Mouse (Mus musculus): ENCODE data around the gene Lxn. TPM values are rescaled to one million over a fixed set of nuclear protein-coding genes. Genes with fewer than 3 reads are reported as not detected.

Lxn gene
- polyA plus RNA-seq (2015; fragmentation: Nextera tagmentation; extraction: Ambion mirVana) = 159 and 186 TPM in 2 replicates

DNA sequence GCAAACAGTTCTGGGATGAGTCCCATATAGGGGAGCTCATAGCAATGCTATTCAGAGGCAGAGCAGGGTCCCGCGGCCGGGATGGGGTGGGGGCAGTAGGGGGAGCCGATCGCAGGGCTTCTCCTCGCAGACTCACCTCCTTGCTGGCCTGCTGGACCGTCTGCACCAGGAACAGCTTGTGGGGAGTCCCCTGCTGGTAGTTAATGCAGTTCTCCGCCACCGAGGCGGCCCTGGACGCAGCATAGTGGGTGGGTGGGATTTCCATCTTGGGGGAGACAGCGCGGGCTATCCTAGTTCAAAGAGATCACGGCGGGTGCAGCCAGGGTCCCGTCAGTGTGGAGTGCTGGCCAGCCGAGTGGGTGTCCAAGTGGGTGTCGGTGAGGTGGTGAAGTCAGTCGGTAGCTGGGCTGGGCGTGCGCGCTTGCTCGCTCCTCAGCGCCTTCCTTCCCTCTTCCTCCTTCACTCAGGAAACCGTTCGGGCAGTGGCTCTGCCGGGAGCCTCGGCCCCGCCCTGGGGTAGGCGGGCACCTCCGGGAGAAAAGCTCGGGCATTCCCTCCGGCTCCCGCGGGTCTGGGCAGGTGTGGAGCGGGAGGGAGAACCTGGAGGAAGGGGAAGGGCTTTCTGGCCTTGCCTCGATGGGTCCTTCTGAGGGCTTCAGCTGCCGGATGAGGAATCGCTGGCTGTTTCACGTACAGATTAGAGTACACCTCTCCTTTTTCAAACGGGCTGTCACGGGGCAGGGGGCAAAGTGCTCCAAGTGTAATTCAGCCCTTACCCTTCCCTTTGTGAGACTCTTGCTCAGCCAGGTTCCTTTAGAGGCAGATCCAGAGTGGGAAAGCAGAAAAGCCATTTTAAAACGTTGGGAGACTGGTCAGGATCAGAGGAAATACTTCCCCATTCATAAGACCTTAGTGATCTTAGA, at the start of gene Lxn:
TSS of gene Lxn (minus strand) at position 477 of the 923 bp plus-strand sequence.
- Histone ChIP-seq H3K9ac (replicated peaks) (peak within 1 kb of the TSS; percentile 74), H3K27me3 (no peaks in the 10 kb centered on the region), H3K27ac (peak within 1 kb of the TSS; percentile 76), H3K4me3 (replicated peaks) (peak within 1 kb of the TSS; percentile 64), H3K9me3 (no peaks in the 10 kb centered on the region), H3K4me1 (replicated peaks) (peaks cover 39% of the 10 kb centered on the region), H3K4me2 (replicated peaks) (peak within 1 kb of the TSS; percentile 72), H3K36me3 (peaks cover 24% of the 10 kb centered on the region)
- ATAC-seq = peak; percentile 92
- under 1% methylated on average over 42 of the region's 43 CpGs for WGBS

DNA sequence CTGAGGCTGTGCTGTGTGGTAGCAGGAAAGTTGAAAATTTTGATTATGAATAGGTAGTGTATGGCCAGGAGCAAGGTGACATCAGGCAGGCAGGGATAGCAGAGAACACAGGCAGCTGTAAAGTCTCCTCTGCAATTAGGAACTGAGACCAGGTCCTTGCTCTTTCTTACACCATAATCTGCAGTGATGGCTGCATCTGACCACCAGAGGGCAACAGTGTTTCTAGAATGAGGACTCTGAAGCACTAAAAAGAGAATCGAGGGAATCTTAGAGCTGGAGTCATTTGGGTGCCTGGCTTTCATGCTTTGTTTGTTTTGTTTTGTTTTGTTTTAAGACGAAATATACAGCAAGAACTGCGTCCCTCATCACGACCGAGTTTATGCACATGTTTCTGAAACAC, 49.1 kb upstream of the Lxn start:
- peaks cover 42% of the 10 kb centered on the region for H3K27me3 ChIP-seq
- no peak overlapping the region for H3K4me2 ChIP-seq (replicated peaks)
- ATAC-seq = peak; percentile 60
- no peaks in the 10 kb centered on the region for H3K9me3 ChIP-seq
- no peak overlapping the region for H3K9ac ChIP-seq (replicated peaks)
- H3K36me3 ChIP-seq = no peaks in the 10 kb centered on the region
- 7% methylated on average over 5 of the region's 5 CpGs for WGBS
- H3K4me3 ChIP-seq (replicated peaks) = no peak overlapping the region
- no peak overlapping the region for H3K27ac ChIP-seq
- peaks cover 10% of the 10 kb centered on the region; the same call in 1 of the 2 replicates for H3K4me1 ChIP-seq (replicated peaks)

DNA sequence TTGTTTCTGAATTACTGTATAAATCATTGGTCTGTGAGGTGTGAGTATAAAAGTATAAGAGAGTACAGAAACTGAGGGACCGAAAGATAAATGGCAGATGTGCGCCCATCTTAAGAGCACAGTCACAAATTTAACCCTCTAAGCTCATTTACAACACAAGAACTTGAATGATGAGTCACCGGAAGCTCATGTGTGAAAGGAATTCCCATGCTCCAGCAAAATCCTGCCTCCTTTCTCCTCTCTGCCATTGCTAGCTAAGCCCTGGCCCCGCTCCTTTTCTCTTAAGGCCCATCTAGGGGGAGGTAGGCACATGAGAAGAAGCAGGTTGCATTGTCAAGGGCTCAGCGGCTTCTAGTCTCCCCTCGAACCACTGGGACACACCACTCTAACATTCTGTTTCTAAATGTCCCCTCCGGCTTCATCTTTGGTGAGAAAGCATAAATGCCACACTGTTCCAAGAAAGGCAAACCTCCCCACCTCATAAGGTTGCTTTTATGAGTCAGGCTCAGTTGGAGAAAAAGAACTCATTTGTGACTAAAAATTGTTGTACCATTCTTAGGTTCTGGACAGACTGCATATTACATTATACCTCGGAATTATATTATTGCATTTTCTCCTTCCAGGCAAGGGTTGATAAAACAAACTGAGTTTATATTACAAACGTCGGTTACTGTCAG, 44.6 kb upstream of the Lxn start:
- H3K27ac ChIP-seq = no peak overlapping the region
- H3K9ac ChIP-seq (replicated peaks) = no peak overlapping the region
- no peak overlapping the region for H3K4me3 ChIP-seq (replicated peaks)
- no peaks in the 10 kb centered on the region; the same call in 1 of the 2 replicates for H3K4me1 ChIP-seq (replicated peaks)
- 83% methylated on average over 10 of the region's 10 CpGs for WGBS
- ATAC-seq = no peak
- H3K4me2 ChIP-seq (replicated peaks) = no peak overlapping the region
- no peaks in the 10 kb centered on the region for H3K9me3 ChIP-seq
- H3K36me3 ChIP-seq = no peaks in the 10 kb centered on the region
- peaks cover 15% of the 10 kb centered on the region for H3K27me3 ChIP-seq

DNA sequence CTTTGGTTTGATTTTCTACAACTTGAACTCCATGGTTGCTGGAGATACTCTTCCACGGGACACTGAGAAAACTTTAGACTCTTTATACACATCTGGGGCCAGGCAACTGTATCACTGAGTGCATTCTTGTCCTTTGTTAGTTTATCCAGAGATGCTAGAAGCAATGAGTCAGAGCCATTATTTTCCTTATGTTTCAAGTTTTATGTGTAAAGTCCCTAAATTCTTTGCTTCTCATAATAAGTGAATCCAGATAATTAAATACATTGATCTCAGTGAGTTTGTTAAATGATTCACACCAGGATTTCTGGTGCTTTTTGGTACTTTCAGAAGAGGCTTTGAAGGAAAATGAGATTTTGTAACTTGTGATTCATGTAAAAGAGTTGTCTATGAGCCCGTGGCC, 41.6 kb upstream of the Lxn start:
- H3K36me3 ChIP-seq = no peaks in the 10 kb centered on the region
- H3K27me3 ChIP-seq = peaks cover 25% of the 10 kb centered on the region; the same call in 1 of the 2 replicates
- no peak overlapping the region for H3K4me3 ChIP-seq (replicated peaks)
- H3K9me3 ChIP-seq = no peaks in the 10 kb centered on the region
- H3K4me2 ChIP-seq (replicated peaks) = no peak overlapping the region
- no peak for ATAC-seq
- 76% methylated on average over 2 of the region's 2 CpGs for WGBS
- no peaks in the 10 kb centered on the region; the same call in 1 of the 2 replicates for H3K4me1 ChIP-seq (replicated peaks)
- H3K9ac ChIP-seq (replicated peaks) = no peak overlapping the region
- H3K27ac ChIP-seq = no peak overlapping the region

DNA sequence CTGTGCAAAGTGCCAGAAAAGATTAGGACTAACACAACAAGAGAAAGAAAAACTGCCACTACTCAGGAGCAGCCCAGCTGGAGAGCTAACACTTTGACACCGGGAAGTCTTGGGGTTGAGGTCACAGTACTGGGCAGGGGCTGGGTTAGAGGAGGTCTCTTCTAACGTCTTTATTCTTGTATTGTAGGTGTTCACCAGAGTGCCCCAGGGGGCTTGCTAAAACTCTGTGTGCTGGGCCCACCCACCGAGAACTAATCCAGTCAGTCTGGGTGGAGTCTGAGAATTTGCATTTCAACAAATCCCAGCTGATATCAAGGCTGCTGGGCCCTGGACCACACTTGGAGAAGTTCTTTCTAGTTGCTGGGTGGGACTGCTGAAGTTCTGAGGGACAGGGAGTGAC, 40.2 kb upstream of the Lxn start:
- 0% methylated on average over 3 of the region's 3 CpGs for whole genome bisulfite sequencing
- Histone ChIP-seq H3K4me1 (replicated peaks) (no peaks in the 10 kb centered on the region; the same call in 1 of the 2 replicates), H3K27ac (no peak overlapping the region), H3K4me2 (replicated peaks) (no peak overlapping the region), H3K27me3 (peaks cover 25% of the 10 kb centered on the region; the same call in 1 of the 2 replicates), H3K9me3 (no peaks in the 10 kb centered on the region), H3K4me3 (replicated peaks) (no peak overlapping the region), H3K36me3 (no peaks in the 10 kb centered on the region), H3K9ac (replicated peaks) (no peak overlapping the region)
- peak; percentile 55; the same call in 1 of the 2 replicates for ATAC-seq

DNA sequence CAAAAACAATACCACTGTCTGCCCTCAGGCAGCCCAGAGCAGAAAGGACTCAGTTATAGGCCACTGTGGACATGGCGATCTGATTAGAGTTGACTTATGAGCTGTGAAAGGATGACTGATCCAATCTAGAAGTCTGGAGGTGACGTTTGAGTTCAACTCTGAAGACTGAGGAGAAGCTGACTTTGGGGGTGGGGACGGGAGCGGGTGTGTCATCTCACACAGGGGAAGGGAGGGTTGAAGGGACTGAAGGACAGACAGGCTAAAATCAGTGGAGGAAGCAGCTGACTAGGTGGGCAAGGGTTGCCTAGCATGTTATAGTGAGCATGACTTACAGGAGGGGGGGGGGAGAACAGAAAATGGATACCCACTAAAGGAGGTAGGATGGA, 35.7 kb upstream of the Lxn start:
- Histone ChIP-seq H3K36me3 (no peaks in the 10 kb centered on the region), H3K4me3 (replicated peaks) (no peak overlapping the region), H3K27ac (no peak overlapping the region), H3K9me3 (no peaks in the 10 kb centered on the region), H3K27me3 (peaks cover 12% of the 10 kb centered on the region; the same call in 1 of the 2 replicates), H3K4me1 (replicated peaks) (no peaks in the 10 kb centered on the region; the same call in 1 of the 2 replicates), H3K9ac (replicated peaks) (no peak overlapping the region), H3K4me2 (replicated peaks) (no peak overlapping the region)
- no peak for ATAC-seq
- 90% methylated on average over 4 of the region's 4 CpGs for WGBS

DNA sequence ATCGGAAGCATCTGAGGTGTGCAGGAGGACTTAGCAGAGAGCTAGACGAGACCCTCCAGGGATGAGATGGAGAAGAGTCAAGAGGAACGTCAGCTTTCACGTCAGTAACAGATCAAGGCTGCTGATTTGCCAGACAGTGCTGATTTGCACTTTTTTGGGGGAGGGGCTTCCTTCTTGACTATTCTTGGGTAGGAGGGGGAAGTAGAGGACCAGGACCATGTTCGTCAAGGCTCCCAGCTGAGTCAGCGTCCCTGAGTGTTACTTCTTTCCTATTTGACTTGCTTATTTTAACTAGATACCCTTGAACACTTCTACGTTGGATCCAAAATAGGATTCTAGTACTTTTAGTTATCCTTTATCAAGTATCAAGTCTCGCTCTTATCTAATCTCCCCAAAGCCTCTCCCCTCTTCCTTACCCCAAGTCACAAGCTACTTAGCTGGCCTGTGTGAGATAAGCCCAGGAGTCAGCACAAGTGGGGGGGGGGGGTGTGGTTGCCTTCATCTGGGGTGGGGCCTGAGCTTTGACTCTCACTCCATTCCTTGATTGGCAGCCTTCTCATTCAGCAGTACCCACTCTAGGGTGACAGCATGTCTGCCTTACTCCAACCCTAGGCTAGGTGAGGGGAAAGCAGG, 35.2 kb upstream of the Lxn start:
- H3K4me2 ChIP-seq (replicated peaks) = no peak overlapping the region
- no peak overlapping the region for H3K4me3 ChIP-seq (replicated peaks)
- H3K36me3 ChIP-seq = no peaks in the 10 kb centered on the region
- peaks cover 12% of the 10 kb centered on the region; the same call in 1 of the 2 replicates for H3K27me3 ChIP-seq
- H3K4me1 ChIP-seq (replicated peaks) = no peaks in the 10 kb centered on the region; the same call in 1 of the 2 replicates
- H3K9ac ChIP-seq (replicated peaks) = no peak overlapping the region
- H3K27ac ChIP-seq = no peak overlapping the region
- H3K9me3 ChIP-seq = no peaks in the 10 kb centered on the region
- no peak for ATAC-seq
- 90% methylated on average over 8 of the region's 8 CpGs for WGBS

DNA sequence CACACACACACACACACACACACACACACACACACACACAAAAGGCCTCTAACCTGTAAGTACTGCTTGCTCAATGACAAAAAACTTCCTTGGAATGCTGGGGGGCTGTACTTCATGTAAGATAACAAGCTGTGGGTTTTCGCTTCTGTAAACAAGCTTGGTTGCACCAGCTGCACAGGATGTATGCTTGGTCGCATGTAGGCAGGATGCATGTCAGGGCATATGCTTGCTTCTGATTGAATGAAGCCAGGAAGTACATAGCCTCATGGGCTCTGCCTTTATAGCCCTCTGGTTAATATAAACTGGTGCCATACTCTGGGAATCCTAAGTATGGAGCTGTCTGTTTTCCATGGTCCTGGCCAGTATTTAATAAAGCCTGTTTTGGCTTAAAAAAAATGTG, 34.3 kb upstream of the Lxn start:
- Histone ChIP-seq H3K27me3 (peaks cover 8% of the 10 kb centered on the region; the same call in 1 of the 2 replicates), H3K4me3 (replicated peaks) (no peak overlapping the region), H3K36me3 (no peaks in the 10 kb centered on the region), H3K27ac (no peak overlapping the region), H3K4me2 (replicated peaks) (no peak overlapping the region), H3K9ac (replicated peaks) (no peak overlapping the region), H3K4me1 (replicated peaks) (no peaks in the 10 kb centered on the region), H3K9me3 (no peaks in the 10 kb centered on the region)
- ATAC-seq = no peak
- WGBS = 95% methylated on average over 2 of the region's 2 CpGs

DNA sequence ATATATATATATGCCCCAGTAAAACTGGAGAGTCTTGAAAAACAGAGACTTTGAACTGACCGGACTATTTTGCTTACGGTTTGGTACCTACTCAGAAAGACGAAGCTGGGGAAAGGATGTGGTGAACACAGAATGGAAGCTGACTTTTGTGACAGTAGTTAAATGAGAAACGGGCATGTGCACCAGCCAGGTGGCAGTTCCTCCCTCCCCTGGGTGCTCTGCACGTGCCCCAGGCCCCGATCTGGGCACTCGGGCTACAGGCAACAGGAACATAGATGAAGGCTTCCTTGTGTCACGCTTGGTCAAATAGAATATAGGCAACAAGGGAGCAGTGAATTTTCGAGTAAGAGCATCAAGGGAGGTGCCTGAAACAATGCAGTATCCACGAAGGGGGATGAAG, 32.6 kb upstream of the Lxn start:
- no peaks in the 10 kb centered on the region for H3K36me3 ChIP-seq
- H3K4me1 ChIP-seq (replicated peaks) = no peaks in the 10 kb centered on the region
- 86% methylated on average over 10 of the region's 10 CpGs for WGBS

DNA sequence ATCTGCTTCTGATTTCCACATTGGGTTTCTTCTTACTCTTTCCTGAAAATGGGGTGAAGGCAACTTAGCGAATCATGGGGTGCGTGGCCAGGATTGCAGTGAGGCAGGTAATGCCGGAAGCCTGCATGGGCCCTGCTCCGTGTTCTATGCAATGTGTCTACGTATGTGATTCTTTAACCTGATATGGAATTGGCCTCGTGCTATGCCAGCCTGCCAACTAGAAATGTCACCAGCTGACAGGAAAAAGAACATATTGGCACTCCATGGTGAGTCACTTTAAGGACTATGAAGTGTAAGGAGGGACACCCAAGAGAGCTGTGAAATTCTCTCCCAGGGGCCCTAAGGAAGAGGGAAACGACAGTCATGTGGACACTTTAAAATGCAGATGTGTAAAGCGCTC, 29.4 kb upstream of the Lxn start:
- Histone ChIP-seq H3K27me3 (no peaks in the 10 kb centered on the region), H3K9me3 (no peaks in the 10 kb centered on the region), H3K27ac (no peak overlapping the region), H3K4me1 (replicated peaks) (no peaks in the 10 kb centered on the region), H3K4me3 (replicated peaks) (no peak overlapping the region), H3K36me3 (no peaks in the 10 kb centered on the region), H3K9ac (replicated peaks) (no peak overlapping the region), H3K4me2 (replicated peaks) (no peak overlapping the region)
- WGBS = 85% methylated on average over 8 of the region's 8 CpGs
- ATAC-seq = no peak

More for the DNA sequence above, 32.6 kb upstream of the Lxn start:
- ATAC-seq = no peak
- H3K9ac ChIP-seq (replicated peaks) = no peak overlapping the region
- H3K27me3 ChIP-seq = no peaks in the 10 kb centered on the region
- H3K4me2 ChIP-seq (replicated peaks) = no peak overlapping the region
- H3K9me3 ChIP-seq = no peaks in the 10 kb centered on the region
- no peak overlapping the region for H3K4me3 ChIP-seq (replicated peaks)
- H3K27ac ChIP-seq = no peak overlapping the region

DNA sequence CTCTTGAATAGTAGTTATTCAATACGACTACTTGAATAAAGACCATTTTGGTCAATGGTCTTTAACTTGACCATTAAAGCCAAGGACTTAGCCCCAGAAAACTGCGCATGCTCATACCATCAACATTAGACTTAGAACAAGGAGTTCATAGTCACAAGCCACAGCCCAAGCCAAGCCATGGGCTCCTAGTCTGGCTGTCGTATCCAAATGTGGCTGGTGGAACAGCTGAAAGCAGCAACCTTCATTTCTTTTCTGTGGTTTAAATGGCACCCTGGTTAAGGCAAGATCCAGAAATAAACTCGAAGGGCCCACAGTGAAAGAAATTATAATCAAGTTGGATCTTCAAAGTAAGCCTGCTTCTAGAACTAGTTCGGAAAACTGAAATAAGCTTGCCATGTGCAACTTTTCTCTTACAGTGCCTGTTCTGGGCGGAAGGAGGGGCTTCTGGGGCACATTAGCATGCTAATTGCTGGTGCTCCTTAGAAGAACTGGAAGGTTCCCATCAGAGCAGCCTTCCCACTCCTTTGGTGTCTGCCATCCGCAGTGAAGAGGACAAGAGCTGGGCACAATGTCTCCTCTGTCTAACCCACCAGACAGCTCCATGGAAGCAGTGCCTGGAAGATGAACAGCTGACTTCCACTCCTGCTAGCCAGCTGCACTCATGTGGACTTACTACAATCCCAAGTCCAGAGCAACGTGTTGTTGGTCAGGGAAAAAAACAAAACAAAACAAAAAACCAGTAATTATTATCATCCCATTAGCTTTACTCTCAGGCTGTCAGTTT, 28.6 kb upstream of the Lxn start:
- WGBS = 83% methylated on average over 8 of the region's 8 CpGs
- ATAC-seq = no peak

More for the DNA sequence above, 28.6 kb upstream of the Lxn start:
- H3K27ac ChIP-seq = no peak overlapping the region
- H3K9me3 ChIP-seq = no peaks in the 10 kb centered on the region
- H3K9ac ChIP-seq (replicated peaks) = no peak overlapping the region
- H3K4me1 ChIP-seq (replicated peaks) = no peaks in the 10 kb centered on the region
- no peak overlapping the region for H3K4me2 ChIP-seq (replicated peaks)
- H3K36me3 ChIP-seq = no peaks in the 10 kb centered on the region
- H3K27me3 ChIP-seq = no peaks in the 10 kb centered on the region
- H3K4me3 ChIP-seq (replicated peaks) = no peak overlapping the region
